Mouse (Mus musculus): ENCODE measurements around the gene Abca14.
A peak's percentile ranks its signal among the peaks of the same experiment; 100 is the strongest.

Abca14 gene

GRCm38 (mm10) chr7:120203789-120204188 lies at the start of gene Abca14:
Gene Abca14 (plus strand): TSS chr7:120203961.
- DNase-seq = peak; percentile 85 to 94

DNA sequence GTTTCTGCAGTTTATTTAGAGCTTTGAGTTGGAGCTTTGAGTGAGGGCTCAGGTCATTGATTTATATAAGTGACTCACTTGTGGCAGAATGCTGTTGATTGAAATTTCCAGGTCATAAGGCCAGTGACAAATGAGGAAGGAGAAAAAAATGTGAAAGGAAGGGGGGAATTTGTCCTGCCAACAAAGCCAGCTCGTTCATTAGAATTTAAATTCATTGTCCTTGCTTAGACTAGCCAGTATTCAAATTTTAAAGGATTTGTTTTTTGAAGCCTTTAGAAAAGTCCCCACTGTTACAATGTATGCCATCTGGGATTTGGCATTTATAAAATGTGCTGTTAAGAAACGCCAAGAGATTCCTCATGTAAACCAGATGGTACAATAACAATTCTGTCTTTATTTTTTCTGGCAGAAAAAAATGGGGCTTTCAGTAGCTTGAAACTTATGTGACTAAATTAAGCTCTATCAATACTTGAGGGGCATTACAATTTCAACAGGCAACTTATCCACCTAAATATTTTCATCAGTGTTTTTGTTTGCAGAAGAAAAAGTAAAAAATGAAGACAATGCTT lies 46.8 kb upstream of the Abca14 start:
- no peak for DNase-seq

DNA sequence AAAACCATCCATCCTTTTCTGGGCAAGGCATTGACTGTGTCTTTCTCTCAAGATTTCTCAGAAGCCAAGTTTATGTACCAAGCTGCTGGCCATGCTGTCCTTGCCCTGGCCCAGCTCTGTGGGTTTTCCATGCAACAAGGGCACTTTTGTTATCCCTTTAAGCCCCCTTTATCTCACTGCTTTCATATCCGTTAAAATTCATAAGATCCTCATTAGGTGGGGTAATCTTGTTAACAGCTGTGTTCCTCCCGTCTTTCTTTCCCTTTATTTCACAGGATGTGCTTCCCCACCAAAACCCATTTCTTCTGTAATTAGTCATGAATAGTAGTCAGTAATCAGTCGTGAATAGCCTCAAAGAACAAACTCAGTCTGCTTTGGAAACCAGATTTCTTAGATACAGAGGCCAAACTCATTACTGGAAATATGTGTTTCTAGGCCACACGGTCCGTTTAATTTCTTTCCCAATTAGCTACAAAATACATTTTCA lies 46.1 kb upstream of the Abca14 start:
- no peak for DNase-seq

GRCm38 (mm10) chr7:120158121-120158613 lies 45.6 kb upstream of the Abca14 start:
- DNase-seq = no peak

DNA sequence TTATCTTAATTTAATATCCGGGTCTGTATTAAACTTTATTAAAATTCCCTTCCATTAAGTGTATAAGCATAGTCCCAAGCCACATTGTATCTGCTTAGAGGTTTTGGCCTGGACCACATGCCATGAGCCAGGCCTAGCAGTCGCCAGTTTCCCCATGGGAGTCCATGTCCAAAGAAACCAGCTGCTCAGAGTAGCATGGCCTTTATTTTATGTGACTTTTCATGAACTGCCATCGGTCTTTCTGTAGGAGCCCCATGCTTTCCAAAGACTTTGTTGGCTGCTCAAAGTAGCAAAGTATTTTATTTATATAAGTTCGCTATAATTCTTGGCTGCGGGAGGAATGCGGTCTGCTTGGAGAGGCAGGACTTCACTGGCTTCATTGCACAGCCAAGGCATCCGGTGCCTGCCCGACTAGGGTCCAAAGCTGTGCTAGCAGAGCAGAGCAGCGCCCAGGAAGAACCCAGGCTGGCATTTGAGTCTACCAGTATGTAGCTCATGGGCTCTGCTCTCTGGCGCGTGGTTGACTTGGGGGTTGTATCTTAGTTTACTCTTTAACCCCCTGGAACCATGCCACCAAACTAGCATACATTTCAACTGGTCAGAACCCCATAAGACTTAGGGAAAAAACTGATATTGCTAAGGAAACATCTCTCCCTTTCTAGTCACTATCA lies 40.0 kb upstream of the Abca14 start:
- DNase-seq = peak; percentile 38 to 68

GRCm38 (mm10) chr7:120172188-120172700 lies 31.5 kb upstream of the Abca14 start:
- DNase-seq = no peak

DNA sequence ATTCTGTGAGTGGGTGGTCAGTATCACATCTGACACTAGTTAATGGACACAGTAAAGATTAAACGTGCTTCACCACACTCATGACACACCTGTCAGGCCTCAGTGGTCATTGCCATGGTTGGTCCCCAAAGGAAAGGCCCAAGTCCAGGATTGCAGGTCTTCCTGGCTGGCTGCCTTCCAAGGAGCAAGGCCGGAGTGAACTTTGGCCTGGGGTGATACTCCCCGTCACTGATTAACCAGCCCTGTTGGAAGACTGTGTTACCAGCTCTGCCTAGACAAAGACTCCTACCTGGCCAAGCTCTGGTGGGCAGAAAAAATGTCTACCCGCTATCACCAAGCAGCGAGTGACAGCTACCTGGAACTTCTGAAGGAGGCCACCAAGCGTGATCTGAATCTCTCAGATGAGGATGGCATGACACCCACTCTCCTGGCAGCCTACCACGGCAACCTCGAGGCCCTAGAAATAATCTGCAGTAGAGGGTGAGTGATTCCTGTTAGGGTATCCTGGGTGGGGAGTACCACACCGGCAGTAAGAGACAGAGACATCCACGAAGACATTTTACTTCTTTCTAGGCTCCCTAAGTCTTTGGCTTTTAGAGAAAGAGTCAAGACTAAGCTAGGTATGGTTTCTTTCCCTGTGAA lies 30.0 kb upstream of the Abca14 start, which contains the start of gene Anks4b:
Gene Anks4b (plus strand): TSS at position 256 of the 642 bp plus-strand sequence.
- peak; percentile 92 to 94 for DNase-seq

DNA sequence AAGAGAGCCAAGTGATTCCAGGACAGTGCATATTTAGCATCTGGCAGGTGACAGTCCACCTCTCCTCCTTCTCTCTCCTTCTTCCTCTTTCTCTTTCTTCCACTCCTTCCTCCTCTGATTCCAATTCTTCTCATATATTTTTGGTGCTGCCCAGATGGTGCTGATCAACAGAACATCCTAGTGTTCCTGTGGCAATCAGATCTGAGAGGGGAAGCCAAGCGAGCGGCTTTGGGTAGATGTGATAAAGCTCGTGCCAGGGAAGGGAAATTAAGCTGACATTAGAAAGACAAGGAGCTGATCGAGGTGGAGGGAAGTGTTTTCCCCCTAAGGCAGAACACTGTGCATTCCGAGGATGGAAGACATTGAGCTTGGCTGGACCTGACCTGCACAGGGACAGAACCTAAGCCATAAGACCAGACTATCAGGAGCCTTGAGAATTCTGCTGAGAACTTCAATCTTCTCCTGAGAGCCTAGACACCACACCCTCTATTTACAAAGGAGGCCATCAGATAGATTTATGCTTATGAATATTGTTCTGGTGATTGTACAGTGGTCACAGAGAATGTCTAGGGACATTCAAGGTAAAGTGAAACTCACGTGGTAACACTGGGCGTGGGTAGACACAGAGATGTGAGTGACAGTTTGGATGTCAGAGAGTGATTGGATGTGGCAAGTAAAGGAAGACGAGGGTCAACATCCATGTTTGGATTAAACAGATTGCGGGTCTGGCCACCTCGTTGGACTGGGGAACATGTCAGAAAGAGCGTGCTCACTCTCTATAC lies 28.8 kb upstream of the Abca14 start:
- DNase-seq = no peak

DNA sequence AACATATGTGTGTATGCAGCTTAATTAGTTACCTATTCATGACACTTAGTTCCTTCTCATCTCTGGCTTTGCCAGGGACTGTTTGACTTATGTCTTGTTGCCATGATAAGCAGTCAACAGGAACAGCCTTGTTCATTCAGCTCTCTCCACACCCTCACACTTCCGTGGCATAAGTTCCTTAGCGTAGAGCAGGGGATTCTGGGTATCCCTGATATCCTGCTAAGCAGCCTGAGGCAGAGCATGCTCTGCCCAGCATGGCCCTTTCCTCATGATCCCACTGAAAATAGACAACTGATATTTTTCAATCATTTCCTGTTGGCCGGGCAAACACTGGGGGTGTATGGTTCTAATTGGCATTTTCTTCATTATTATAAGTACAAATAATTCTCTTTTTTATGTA lies 26.1 kb upstream of the Abca14 start:
- DNase-seq = no peak

DNA sequence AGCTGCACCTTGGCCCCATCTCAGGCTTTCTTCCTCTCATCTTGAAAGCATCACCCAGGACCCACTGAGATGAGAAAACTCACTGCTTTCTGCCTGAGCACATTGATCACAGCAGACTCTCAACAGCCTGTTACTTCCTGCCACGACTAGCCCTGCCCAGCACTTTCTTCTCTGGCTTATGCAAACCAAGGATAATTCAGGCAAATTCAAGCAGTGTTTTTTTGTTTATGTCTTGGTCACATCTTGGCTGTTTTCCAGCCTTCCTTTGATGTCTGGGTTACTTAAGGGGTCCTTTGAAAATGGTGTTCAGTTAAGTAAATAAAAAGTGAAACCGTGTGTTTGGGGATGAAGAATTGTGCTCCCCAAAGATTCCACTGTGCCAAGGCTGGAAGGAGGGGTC lies 24.8 kb upstream of the Abca14 start:
- no peak for DNase-seq

- DNase-seq = no peak
Observed at GRCm38 (mm10) chr7:120180547-120180946, 23.2 kb upstream of the Abca14 start.

- DNase-seq = no peak
Observed at GRCm38 (mm10) chr7:120181401-120182230, 22.1 kb upstream of the Abca14 start.

DNA sequence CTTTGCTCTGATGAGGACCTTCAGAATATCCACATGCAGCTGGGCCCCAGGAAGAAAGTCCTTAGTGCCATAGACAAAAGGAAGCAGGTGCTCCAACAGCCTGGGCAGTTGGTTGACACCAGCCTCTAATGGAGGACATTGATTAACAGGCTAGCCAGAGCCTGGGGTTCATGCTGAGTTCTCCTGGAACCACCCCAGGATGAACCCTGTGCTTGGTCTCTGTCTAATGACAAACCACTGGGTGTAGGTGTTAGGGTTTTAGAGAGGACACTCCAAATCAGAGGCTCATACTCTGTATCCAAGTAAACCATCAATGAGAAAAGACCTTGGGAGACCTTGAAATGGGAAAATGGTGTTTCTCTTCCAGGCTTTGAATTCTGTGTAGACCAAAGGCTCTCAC lies 20.9 kb upstream of the Abca14 start:
- DNase-seq = peak in 1 of 2 experiments; percentile 44

GRCm38 (mm10) chr7:120188946-120189345 lies 14.8 kb upstream of the Abca14 start:
- peak; percentile 31 to 47 for DNase-seq

- DNase-seq = peak; percentile 79 to 89
Observed at GRCm38 (mm10) chr7:120189369-120190149, 14.2 kb upstream of the Abca14 start.

DNA sequence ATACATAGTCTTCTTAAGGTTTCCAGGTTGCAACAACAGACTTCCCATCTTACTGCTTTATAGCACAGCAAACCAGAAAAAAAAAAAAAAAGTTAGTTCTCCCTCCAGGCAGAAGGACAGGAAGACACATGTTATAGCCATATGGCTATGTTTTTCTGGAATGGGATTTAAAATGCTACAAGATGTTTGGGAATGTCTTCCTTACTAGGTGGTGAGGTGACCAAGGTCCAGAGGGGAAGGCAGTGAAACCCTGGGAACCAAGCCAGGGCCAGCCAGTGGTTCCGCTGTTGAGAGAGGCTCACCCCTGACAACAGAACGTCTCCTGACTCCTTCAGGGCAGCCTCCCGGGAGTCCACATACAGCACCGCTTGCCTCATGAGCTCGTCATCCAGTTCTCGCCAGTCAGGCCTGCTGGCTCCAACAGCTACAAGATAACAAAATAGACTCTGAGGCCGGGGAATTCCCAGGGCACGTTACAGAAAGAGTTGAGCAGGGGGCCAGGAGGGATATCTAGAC lies 13.6 kb upstream of the Abca14 start:
- DNase-seq = peak; percentile 86 to 91

GRCm38 (mm10) chr7:120192207-120192606 lies 11.6 kb upstream of the Abca14 start:
- DNase-seq = no peak

- no peak for DNase-seq
Observed at GRCm38 (mm10) chr7:120192816-120193215, 10.9 kb upstream of the Abca14 start.

DNA sequence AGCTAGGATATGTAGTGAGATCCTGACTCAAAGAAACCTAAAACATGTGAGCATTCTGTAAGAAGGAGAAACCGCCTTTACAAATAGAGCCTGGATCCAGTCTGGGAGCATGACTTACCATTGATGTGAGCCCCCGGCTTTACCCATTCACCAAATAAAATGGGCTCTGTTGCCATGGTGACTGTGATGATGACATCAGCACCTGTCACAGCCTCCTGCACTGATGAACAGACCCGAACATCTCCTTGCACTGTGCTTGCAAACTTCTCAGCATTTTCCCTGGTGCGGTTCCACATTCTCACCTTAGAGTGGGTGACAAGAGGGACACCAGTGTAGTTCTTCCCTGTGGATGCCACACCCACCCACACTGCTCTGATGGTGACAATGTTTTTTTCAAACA lies 8.6 kb upstream of the Abca14 start:
- DNase-seq = no peak

DNA sequence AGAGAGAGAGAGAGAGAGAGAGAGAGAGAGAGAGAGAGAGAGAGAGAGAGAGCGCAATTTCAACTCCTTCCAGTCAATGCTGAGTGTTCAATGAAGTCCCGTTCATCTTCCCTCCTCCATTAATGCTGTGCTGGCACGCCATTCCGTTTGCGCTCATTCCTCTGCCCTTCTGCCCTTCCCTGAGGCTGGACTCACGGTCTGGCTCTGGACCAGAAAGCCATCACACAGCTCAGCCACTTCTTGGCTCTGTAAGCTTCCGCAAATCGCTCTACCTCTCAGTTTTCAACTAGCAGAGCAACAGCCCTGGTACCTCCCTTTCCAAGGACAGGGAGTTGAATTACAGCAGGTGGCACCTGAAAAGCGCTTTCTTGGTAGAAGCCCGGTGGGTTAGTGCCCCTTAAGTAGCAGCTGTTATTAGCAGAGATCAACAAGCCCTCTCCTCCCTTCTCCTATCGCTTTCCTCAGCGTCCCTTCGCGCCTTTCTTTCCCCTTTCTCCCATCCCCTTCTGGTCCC lies 2.5 kb upstream of the Abca14 start:
- peak; percentile 83 to 84 for DNase-seq

Data from kidney, postnatal 36 days (tissue).